Mouse (Mus musculus) heart, adult 8-10 months (tissue): ENCODE measurements at regions not wholly inside any gene's neighbourhood (a gene's known extent, or its start where the extent isn't known, plus 50 kb on each side); places are given as distances from the start of the nearest gene placed in this dataset.

Experiments used
- DNase-seq: peaks from one replicate; pipeline ENCODE4 v3.0.0; 2022; ENCODE audit warnings: low spot score

DNA sequence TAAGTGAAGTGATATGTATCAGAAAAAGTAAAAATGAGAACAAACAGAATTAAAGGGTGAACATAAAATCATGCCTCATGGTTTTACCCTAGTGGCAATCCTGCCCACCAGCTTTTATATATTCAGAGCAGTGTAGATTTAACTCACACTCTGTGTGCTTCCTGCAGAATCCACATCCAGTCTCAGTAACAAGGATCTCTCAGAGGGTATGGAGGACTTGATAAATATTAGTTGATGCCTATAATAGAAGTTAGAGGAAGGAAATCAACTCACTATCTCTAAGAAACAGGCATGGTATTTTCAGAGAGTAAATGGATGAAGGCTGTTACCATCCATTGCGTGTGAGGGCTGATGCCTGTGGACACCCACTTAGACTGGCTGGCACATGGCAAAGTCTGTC is 492.5 kb upstream of the Nr5a2 start:
- DNase-seq, result no peak

- DNase-seq, result no peak
Measured at GRCm38 (mm10) chr1:137446497-137446896, 486.2 kb upstream of the Nr5a2 start.

GRCm38 (mm10) chr1:137428110-137428509 is 467.9 kb upstream of the Nr5a2 start:
- no peak for DNase-seq

DNA sequence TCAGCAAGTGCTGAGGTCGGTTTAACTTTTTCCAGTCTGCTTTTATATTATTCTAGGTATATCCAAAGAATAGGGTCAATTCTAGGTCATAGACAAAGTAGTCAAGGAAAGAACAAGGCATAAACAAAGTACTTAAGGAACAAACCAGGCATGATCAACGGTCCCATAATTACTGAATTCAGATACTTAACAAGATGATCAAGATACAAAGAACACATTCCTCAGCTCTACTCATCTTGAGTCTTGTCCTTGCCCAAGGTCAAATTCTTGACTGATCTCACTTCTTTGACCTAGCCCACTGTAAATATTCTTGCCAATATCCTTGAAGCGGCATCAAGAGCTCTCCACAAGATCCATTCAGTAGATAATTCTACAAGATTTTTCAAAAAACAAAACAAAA is 458.1 kb upstream of the Nr5a2 start:
- DNase-seq, result no peak

DNA sequence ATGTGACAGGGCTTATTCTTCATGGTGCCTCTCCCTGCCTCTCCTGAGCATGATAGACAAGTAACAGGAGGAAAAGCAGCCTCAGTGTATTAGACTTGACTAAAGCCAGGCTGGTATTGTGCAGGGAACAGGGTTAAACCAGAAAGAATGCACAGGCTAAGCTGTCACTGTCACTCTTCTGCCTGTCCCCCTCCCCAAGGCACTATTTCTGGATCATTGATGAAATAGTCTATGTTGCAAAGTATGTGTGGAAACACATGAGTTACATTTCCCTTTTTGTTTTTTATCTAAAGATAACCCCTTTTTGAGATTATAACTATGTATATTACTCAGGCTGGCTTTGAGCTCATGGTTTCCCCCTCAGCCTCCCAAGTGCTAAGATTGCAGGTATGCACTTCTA is 436.5 kb upstream of the Nr5a2 start:
- no peak for DNase-seq

DNA sequence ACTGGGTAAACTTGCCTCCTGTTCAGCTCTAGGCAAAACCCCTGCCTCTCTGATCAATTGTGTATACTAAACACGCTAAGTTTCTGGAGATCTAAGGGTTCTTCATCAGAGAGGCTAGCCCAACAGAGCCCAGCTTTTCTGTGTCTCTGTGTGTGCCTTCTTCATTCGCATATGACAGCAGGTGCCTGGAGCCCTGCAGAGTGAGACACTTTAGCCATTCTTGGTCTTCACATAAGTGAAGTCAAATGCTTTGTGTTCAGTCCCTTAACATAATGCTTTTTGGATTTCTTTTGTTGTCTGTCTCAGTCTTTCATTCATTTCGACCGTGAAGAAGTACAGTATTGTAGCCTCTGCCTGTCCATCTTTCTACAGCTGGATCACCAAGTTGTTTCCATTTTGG is 427.3 kb upstream of the Nr5a2 start:
- no peak for DNase-seq

DNA sequence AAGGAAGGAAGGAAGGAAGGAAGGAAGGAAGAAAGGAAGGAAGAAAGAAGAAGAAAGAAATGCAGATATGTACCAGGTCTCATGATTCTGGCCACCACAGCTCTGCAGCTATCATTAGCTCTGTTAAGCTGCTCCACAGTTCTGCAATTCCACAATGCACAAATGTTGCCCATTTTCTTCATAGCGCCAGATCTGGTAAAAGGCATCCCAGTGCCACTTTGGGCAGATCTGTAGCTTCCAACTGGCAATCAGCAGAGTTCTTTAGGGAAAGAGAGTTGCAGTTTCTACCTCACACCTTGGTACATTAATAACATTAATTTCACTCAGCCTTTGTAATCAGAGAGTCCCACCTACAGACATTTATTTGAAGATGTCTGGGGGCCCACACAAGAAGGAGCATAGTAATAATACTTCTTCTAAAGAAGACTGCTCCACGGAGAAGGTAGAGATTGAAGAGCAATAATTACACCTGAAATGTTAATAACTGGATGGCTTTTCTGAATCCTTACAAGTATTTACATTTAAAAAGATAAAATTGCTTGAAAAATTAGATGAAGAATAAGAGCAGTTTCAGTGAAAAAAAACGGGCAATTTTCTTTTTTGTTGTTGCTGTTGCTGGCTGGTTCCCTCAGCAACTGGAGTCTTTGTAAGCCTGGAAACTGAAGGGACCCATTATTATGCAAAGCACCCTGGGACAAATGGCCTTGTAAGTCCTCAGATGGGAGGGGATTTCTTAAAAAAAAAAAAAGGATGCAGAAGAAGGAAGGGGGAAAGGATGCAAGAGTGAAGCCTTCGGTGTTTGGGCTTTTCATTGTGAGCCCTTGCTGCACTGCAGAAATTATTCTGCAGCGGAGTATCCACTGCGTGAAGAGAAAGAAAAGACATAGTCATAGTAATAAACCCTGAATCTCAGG is 418.1 kb upstream of the Nr5a2 start:
- DNase-seq, result no peak

DNA sequence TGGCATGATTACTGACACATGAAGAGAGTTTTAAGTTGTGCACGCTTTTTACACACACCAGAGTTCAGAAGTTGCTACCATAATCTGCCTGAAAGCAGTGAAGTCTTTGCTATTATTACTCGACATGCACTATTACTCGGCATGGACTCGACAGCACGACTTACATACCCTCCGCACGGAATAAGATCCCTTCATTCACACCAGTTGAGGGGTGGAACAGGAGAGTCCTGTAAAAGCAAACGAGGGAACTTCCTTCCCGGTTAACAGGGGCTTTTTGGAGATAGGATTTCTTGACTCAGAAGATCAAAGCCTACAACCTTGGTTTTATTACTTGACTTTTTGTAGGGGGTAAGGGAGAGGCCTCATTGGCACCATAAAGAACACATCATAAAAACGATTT is 416.4 kb upstream of the Nr5a2 start:
- DNase-seq, result no peak

DNA sequence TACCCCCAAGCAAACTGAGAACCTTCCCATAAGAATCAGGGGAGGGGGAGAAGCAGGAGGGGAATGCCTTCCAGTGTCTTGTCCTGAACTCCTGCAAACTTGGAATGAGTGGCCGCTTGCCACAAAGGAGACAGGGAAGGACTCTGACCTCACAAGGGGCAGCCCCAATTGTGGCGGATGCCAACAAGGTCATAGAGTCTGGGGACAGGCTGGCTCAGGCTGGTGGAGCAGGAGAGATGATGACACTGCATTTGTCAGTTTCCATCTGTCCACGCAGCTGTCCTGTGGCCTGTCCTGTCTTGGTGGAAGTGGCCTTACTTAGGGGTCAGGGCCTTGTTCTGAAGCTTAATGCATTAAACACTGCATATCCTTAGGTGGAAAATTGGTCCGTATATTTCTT is 414.4 kb upstream of the Nr5a2 start:
- DNase-seq, result no peak

- no peak for DNase-seq
Measured at GRCm38 (mm10) chr1:137373509-137374420, 413.5 kb upstream of the Nr5a2 start.

- DNase-seq, result no peak
Measured at GRCm38 (mm10) chr1:137372236-137372635, 412.0 kb upstream of the Nr5a2 start.

- DNase-seq, result no peak
Measured at GRCm38 (mm10) chr1:137364396-137364795, 404.1 kb upstream of the Nr5a2 start.

DNA sequence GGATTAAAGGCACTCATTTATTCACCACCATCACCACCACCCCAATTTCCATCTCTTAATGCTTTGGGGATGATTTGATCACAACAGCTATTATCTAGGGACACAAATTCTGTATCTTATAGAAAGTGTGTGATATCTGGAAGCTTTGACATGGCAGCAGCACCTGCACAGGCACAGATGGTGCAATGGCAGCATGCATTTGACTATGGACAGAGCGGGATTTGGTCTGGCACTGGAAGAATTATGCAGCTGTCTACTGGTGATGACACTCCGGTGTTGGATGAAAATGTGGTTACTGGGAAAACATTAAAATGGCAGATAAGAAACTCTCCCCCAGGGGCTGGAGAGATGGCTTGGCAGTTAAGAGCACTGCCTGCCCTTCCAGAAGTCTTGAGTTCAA is 403.7 kb upstream of the Nr5a2 start:
- no peak for DNase-seq

GRCm38 (mm10) chr1:137363561-137363960 is 403.3 kb upstream of the Nr5a2 start:
- no peak for DNase-seq

- DNase-seq, result no peak
Measured at GRCm38 (mm10) chr1:137360688-137361570, 400.7 kb upstream of the Nr5a2 start.

GRCm38 (mm10) chr1:137355941-137356512 is 395.8 kb upstream of the Nr5a2 start:
- no peak for DNase-seq

- no peak for DNase-seq
Measured at GRCm38 (mm10) chr1:137352390-137353027, 392.3 kb upstream of the Nr5a2 start.

GRCm38 (mm10) chr1:137334137-137334536 is 373.9 kb upstream of the Nr5a2 start:
- no peak for DNase-seq

- no peak for DNase-seq
Measured at GRCm38 (mm10) chr1:137332108-137332769, 372.0 kb upstream of the Nr5a2 start.

DNA sequence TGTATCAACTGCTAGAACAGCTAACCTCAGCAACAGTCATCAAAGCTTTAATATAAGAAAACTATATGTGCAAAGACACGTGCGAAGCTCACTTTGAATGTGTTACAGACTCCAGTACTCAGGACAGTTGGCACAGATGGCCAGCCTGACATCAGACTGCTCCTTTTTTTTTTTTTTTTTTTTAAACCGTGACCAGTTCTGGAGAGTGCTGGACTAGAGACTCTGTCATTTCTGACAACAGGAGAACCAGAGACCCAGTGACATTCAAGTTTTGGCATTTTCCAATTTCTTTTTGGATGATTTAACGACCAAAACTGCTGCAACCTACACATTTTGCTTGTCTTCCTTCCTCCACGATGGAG is 371.5 kb upstream of the Nr5a2 start:
- no peak for DNase-seq
